Mouse (Mus musculus) midbrain, embryonic 16.5 days (tissue): ENCODE measurements around the gene Nars2. TPM values are rescaled to one million over a fixed set of nuclear protein-coding genes. Genes with fewer than 3 reads are reported as not detected.

Source experiments
- ATAC-seq: fragments of 200-750 bp; cut with Nextera tagmentation; 2 replicates; pipeline ENCODE4 v1.8.0; 2017; ENCODE audit warnings: moderate TSS enrichment
- H3K27ac ChIP-seq: fragments of 300-500 bp; sonication (generic); 2 replicates; pipeline ENCODE4 v1.5.1; 2014; ENCODE audit warnings: mild to moderate bottlenecking, low read length, mixed read lengths
- H3K27me3 ChIP-seq: fragments of 300-500 bp; sonication (generic); 2 replicates; pipeline ENCODE4 v1.6.1; 2014; ENCODE audit warnings: low read depth, low read length, mixed read lengths; ENCODE audit not compliant: control insufficient read depth, insufficient read depth
- H3K36me3 ChIP-seq: fragments of 300-500 bp; sonication (generic); 2 replicates; pipeline ENCODE4 v1.6.1; 2014; ENCODE audit warnings: mild to moderate bottlenecking, low read length, moderate library complexity, mixed read lengths; ENCODE audit not compliant: control insufficient read depth, insufficient read depth
- H3K4me1 ChIP-seq: fragments of 300-500 bp; sonication (generic); 2 replicates; pipeline ENCODE4 v1.6.1; 2014; ENCODE audit warnings: mild to moderate bottlenecking, low read length, mixed read lengths; ENCODE audit not compliant: control insufficient read depth, insufficient read depth
- H3K4me2 ChIP-seq: fragments of 300-500 bp; sonication (generic); 2 replicates; pipeline ENCODE4 v1.6.1; 2014; ENCODE audit warnings: mild to moderate bottlenecking, low read length, mixed read lengths
- H3K4me3 ChIP-seq: fragments of 300-500 bp; sonication (generic); 2 replicates; pipeline ENCODE4 v1.5.1; 2014; ENCODE audit warnings: low read depth, mild to moderate bottlenecking, low read length, moderate library complexity, mixed read lengths
- H3K9ac ChIP-seq: fragments of 300-500 bp; sonication (generic); 2 replicates; pipeline ENCODE4 v1.6.1; 2014; ENCODE audit warnings: low read depth, low read length, mixed read lengths
- H3K9me3 ChIP-seq: fragments of 300-500 bp; sonication (generic); replicated peaks from 2 replicates; pipeline ENCODE4 v1.6.1; 2014; ENCODE audit warnings: mild to moderate bottlenecking, low read length, mixed read lengths; ENCODE audit not compliant: control insufficient read depth, poor library complexity, severe bottlenecking
- WGBS: fragments of 180-500 bp; shearing (Covaris S2); extraction: QIAGEN DNeasy Blood & Tissue Kit; methylation state at CpG from one replicate; pipeline ENCODE4 v1.1.7; 2014; 5-methylcytosine and 5-hydroxymethylcytosine counted together
- polyA plus RNA-seq: library from polyadenylated mRNA; unstranded; fragments of >200 nt; fragmentation: Nextera tagmentation; extraction: Ambion mirVana; gene quantifications from 2 replicates; pipeline ENCODE4 v1.2.1, GENCODE M21; 2015

The Nars2 gene
- polyA plus RNA-seq, 1 experiment from 2014 or later, result 16.1 TPM

- peaks cover 9% of the 10 kb centered on the region for H3K4me1 ChIP-seq
- peak overlapping the region; percentile 89 for H3K4me2 ChIP-seq
- H3K9me3 ChIP-seq, result no peaks in the 10 kb centered on the region
- no peak for ATAC-seq
- H3K27ac ChIP-seq, result no peak overlapping the region
- no peaks in the 10 kb centered on the region for H3K27me3 ChIP-seq
- 42% methylated on average over 5 of the region's 5 CpGs for WGBS
- H3K4me3 ChIP-seq, result peak overlapping the region; percentile 80
- H3K9ac ChIP-seq, result peak overlapping the region; percentile 80
- H3K36me3 ChIP-seq, result peaks cover under 1% of the 10 kb centered on the region
Observed at GRCm38 (mm10) chr7:96952094-96952493, 789 bp downstream of the Nars2 start.

- Histone ChIP-seq H3K27ac (no peak overlapping the region), H3K4me3 (no peak overlapping the region), H3K4me2 (no peak overlapping the region), H3K27me3 (no peaks in the 10 kb centered on the region), H3K4me1 (no peaks in the 10 kb centered on the region), H3K36me3 (peaks cover 3% of the 10 kb centered on the region), H3K9ac (no peak overlapping the region), H3K9me3 (no peaks in the 10 kb centered on the region)
- no peak for ATAC-seq
- WGBS, result 98% methylated on average over 5 of the region's 5 CpGs
Observed at GRCm38 (mm10) chr7:96959168-96959567, 7.9 kb downstream of the Nars2 start.

GRCm38 (mm10) chr7:96967188-96967587 is 15.9 kb downstream of the Nars2 start:
- no peaks in the 10 kb centered on the region for H3K4me1 ChIP-seq
- H3K36me3 ChIP-seq, result no peaks in the 10 kb centered on the region
- ATAC-seq, result no peak
- no peak overlapping the region for H3K9ac ChIP-seq
- H3K27ac ChIP-seq, result no peak overlapping the region
- H3K4me3 ChIP-seq, result no peak overlapping the region
- no peak overlapping the region for H3K4me2 ChIP-seq
- 56% methylated on average over 3 of the region's 3 CpGs for WGBS
- no peaks in the 10 kb centered on the region for H3K9me3 ChIP-seq
- H3K27me3 ChIP-seq, result no peaks in the 10 kb centered on the region

GRCm38 (mm10) chr7:96970359-96970758 is 19.1 kb downstream of the Nars2 start:
- Histone ChIP-seq H3K9ac (no peak overlapping the region), H3K27ac (no peak overlapping the region), H3K4me3 (no peak overlapping the region), H3K4me2 (no peak overlapping the region), H3K9me3 (no peaks in the 10 kb centered on the region), H3K4me1 (no peaks in the 10 kb centered on the region), H3K27me3 (no peaks in the 10 kb centered on the region), H3K36me3 (no peaks in the 10 kb centered on the region)
- 0 out of 2 replicates have a peak, but pooled peaks have one; percentile 45 for ATAC-seq
- 32% methylated on average over 1 of the region's 1 CpGs for WGBS

- Histone ChIP-seq H3K4me3 (no peak overlapping the region), H3K27ac (no peak overlapping the region), H3K9ac (0 out of 2 replicates have a peak overlapping the region, but pooled peaks have one; percentile 20), H3K36me3 (no peaks in the 10 kb centered on the region), H3K4me1 (no peaks in the 10 kb centered on the region), H3K4me2 (no peak overlapping the region), H3K27me3 (no peaks in the 10 kb centered on the region), H3K9me3 (no peaks in the 10 kb centered on the region)
- 71% methylated on average over 21 of the region's 21 CpGs for WGBS
- no peak for ATAC-seq
Observed at GRCm38 (mm10) chr7:96971027-96971996, 20.0 kb downstream of the Nars2 start.

- no peaks in the 10 kb centered on the region for H3K9me3 ChIP-seq
- no peak overlapping the region for H3K9ac ChIP-seq
- no peaks in the 10 kb centered on the region for H3K4me1 ChIP-seq
- ATAC-seq, result no peak
- WGBS, result 79% methylated on average over 8 of the region's 8 CpGs
- no peak overlapping the region for H3K27ac ChIP-seq
- no peaks in the 10 kb centered on the region for H3K36me3 ChIP-seq
- no peak overlapping the region for H3K4me3 ChIP-seq
- H3K27me3 ChIP-seq, result no peaks in the 10 kb centered on the region
- H3K4me2 ChIP-seq, result no peak overlapping the region
Observed at GRCm38 (mm10) chr7:96972138-96972904, 21.0 kb downstream of the Nars2 start.

GRCm38 (mm10) chr7:96975914-96976313 is 24.6 kb downstream of the Nars2 start:
- Histone ChIP-seq H3K4me3 (no peak overlapping the region), H3K4me2 (no peak overlapping the region), H3K9ac (no peak overlapping the region), H3K36me3 (no peaks in the 10 kb centered on the region), H3K9me3 (no peaks in the 10 kb centered on the region), H3K4me1 (no peaks in the 10 kb centered on the region), H3K27me3 (no peaks in the 10 kb centered on the region), H3K27ac (no peak overlapping the region)
- ATAC-seq, result no peak
- WGBS, result 81% methylated on average over 5 of the region's 5 CpGs

- no peaks in the 10 kb centered on the region for H3K27me3 ChIP-seq
- no peak for ATAC-seq
- H3K9ac ChIP-seq, result no peak overlapping the region
- H3K27ac ChIP-seq, result no peak overlapping the region
- no peaks in the 10 kb centered on the region for H3K4me1 ChIP-seq
- H3K36me3 ChIP-seq, result no peaks in the 10 kb centered on the region
- H3K4me2 ChIP-seq, result no peak overlapping the region
- H3K4me3 ChIP-seq, result no peak overlapping the region
- 90% methylated on average over 1 of the region's 1 CpGs for WGBS
- no peaks in the 10 kb centered on the region for H3K9me3 ChIP-seq
Observed at GRCm38 (mm10) chr7:96977209-96977608, 25.9 kb downstream of the Nars2 start.

- 92% methylated on average over 2 of the region's 2 CpGs for WGBS
- no peak for ATAC-seq
- Histone ChIP-seq H3K9me3 (no peaks in the 10 kb centered on the region), H3K9ac (no peak overlapping the region), H3K27ac (no peak overlapping the region), H3K27me3 (no peaks in the 10 kb centered on the region), H3K4me2 (no peak overlapping the region), H3K4me3 (no peak overlapping the region), H3K36me3 (no peaks in the 10 kb centered on the region), H3K4me1 (peaks cover 3% of the 10 kb centered on the region; the same call in 1 of the 2 replicates)
Observed at GRCm38 (mm10) chr7:96981366-96981765, 30.1 kb downstream of the Nars2 start.
